Mouse (Mus musculus): ENCODE measurements around the gene Sh2d5. TPM values are rescaled to one million over a fixed set of nuclear protein-coding genes. Genes with fewer than 3 reads are reported as not detected.

Sh2d5 gene
- polyA plus RNA-seq, 1 experiment from 2014 or later: 0.40 TPM

DNA sequence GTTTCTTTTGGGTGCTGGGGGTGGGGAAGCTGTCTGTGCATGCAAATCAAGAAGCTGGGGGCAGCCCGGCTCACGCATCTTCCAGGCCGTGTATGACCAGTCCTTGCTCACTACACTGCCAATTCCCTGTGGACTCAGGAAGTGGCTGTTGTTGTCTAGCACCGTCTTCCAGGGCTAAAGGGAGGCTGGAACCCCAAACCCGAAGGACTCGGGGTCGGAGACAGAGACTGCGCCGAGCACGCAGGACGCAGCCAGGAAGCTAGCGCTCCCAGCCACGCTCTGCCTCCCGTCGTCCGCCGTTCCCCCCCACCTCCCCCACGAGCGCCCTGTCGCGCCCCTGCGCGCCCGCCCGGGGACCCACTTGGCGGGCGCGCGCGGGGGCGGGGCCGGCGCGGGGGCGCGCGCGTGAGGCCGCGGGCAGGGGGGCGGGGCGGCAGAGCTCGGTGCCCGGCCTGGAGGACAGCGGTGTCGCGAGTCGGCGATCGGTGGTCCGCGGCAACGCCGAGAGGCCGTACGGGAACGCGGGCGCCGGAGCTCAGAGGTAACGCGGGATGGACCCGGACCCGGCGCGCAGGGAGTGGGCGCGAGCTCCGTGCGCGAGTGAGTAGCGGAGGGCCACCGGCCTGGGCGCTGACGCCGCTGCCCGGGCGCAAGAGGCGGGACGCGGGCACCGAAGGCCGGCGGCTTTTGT is 33.9 kb upstream of the Sh2d5 start, which contains the start of gene Hp1bp3:
Gene Hp1bp3 (plus strand): TSS at position 97 of the 691 bp plus-strand sequence.
- ATAC-seq (peak; percentile 69), DNase-seq (peak; percentile 89)
- no peaks in the 10 kb centered on the region for H3K9me3 ChIP-seq (ENCODE audit: low read length)
- H3K4me2 ChIP-seq (ENCODE audit: low read depth, low read length): peak within 1 kb of the TSS; percentile 76
- TF ChIP-seq CTCF (IDR thresholded peaks at IDR 0.05; ENCODE audit: low read depth) (no peak), EP300 (IDR thresholded peaks at IDR 0.05; ENCODE audit: low read depth) (no peak)
- 1% methylated on average over 61 of the region's 84 CpGs for WGBS (ENCODE audit: insufficient replicate concordance)
- no peaks in the 10 kb centered on the region for H3K36me3 ChIP-seq (replicated peaks; ENCODE audit: insufficient read depth, low read length)
- H3K27ac ChIP-seq (ENCODE audit: low read depth): peak within 1 kb of the TSS; percentile 99
- H3K4me1 ChIP-seq (ENCODE audit: insufficient read depth): peaks cover 36% of the 10 kb centered on the region
- H3K4me3 ChIP-seq (ENCODE audit: low read depth, low read length): peak within 1 kb of the TSS; percentile 97
- H3K9ac ChIP-seq (replicated peaks): peak within 1 kb of the TSS; percentile 99
- no peaks in the 10 kb centered on the region for H3K27me3 ChIP-seq (ENCODE audit: insufficient read depth, low read length)

DNA sequence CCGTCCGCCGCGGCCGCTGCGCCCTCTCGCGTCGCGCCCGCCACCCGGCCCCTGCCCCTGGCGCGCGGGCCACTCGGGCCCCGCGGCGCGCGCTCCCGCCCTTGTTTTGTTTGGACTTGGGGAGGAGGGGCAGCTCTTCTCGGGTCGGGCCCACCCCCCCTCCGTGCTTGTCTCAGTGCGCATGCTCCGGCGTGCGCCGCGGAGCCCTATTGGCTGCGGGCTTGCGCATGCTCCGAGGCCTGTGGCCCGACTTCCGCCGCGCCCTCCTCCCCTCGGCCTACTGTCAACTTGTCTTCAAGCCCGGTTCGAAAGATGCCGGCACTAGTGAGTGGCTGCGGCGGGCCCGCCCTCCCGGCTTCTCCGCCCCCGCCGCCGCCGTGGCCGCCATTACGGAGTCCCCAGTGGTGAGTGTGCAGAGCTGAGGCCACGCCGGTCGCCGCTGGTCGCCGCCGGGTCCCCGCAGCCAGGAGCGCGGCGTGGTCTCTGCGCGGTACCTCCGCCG is 33.3 kb upstream of the Sh2d5 start:
- H3K4me1 ChIP-seq (ENCODE audit: insufficient read depth): peaks cover 39% of the 10 kb centered on the region
- H3K4me2 ChIP-seq (ENCODE audit: low read depth, low read length): peak overlapping the region; percentile 76
- WGBS (ENCODE audit: insufficient replicate concordance): under 1% methylated on average over 55 of the region's 68 CpGs
- peak overlapping the region; percentile 99 for H3K9ac ChIP-seq (replicated peaks)
- ATAC-seq: peak; percentile 95
- H3K9me3 ChIP-seq (ENCODE audit: low read length): no peaks in the 10 kb centered on the region
- DNase-seq: peak; percentile 98
- H3K36me3 ChIP-seq (replicated peaks; ENCODE audit: insufficient read depth, low read length): peaks cover under 1% of the 10 kb centered on the region; the same call in 1 of the 2 replicates
- H3K4me3 ChIP-seq (ENCODE audit: low read depth, low read length): peak overlapping the region; percentile 97
- H3K27ac ChIP-seq (ENCODE audit: low read depth): peak overlapping the region; percentile 99
- TF ChIP-seq CTCF (IDR thresholded peaks at IDR 0.05; ENCODE audit: low read depth) (no peak), EP300 (IDR thresholded peaks at IDR 0.05; ENCODE audit: low read depth) (no peak)
- H3K27me3 ChIP-seq (ENCODE audit: insufficient read depth, low read length): no peaks in the 10 kb centered on the region

DNA sequence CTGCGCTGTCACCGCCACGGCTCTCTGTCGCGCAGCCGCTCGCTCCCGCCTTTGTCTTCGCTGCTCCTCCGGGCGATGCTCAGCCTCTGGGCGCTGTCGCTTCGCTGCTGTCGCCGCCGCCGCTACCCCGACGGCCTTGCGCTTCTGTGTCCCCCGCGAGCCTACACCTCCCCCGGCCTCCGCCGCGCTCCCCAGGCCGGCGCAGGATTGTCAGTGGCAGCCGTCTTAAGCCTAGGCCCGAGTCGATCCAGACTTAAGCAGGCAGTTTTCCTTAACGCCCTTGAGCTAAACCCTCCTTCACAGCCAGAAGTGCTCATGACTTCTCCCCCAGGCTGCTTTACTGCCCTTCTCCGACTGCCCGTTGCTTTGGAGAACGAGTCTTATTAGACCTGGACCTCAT is 32.8 kb upstream of the Sh2d5 start:
- Histone ChIP-seq H3K9me3 (ENCODE audit: low read length) (no peaks in the 10 kb centered on the region), H3K4me3 (ENCODE audit: low read depth, low read length) (peak overlapping the region; percentile 97), H3K27me3 (ENCODE audit: insufficient read depth, low read length) (no peaks in the 10 kb centered on the region), H3K27ac (ENCODE audit: low read depth) (peak overlapping the region; percentile 99), H3K9ac (replicated peaks) (peak overlapping the region; percentile 99), H3K4me1 (ENCODE audit: insufficient read depth) (peaks cover 39% of the 10 kb centered on the region), H3K36me3 (replicated peaks; ENCODE audit: insufficient read depth, low read length) (peaks cover 6% of the 10 kb centered on the region), H3K4me2 (ENCODE audit: low read depth, low read length) (peak overlapping the region; percentile 76)
- ATAC-seq (peak; percentile 14), DNase-seq (no peak)
- WGBS (ENCODE audit: insufficient replicate concordance): 0% methylated on average over 34 of the region's 36 CpGs
- TF ChIP-seq EP300 (IDR thresholded peaks at IDR 0.05; ENCODE audit: low read depth) (no peak), CTCF (IDR thresholded peaks at IDR 0.05; ENCODE audit: low read depth) (no peak)

DNA sequence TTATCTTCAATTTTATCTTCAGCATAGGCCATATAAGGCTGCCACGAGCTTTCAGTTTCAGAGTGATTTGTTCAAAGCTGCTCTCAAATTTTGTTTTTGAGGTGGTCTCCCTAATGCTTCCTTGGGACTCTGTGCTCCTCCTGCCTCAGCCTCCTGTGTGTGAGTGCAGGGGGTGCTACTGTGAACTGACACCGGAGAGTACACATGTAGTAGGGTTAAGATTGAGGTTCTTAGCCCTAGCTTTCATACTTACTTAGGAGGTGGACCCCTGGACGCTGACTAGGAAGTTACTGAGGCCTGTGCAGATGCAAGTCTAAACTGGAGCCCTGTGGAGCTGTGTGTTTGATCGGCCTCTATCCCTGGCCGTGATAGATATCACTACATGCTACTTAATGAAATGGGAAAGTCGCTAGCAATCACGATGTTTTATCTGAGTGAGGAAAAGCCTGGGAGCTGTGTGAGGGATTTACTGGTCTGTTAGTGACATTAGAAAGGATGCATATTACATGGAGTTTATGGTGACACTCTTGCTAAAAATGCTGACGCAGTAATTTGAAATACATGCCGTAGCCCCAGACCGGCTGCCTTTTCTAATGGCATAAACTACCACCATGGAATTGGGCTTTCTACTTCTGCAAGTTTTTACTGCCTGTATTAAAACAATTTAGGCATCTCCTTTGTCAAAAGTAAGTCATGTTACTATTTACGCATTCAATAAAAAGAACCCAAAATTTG is 32.1 kb upstream of the Sh2d5 start:
- peak overlapping the region; percentile 99 for H3K9ac ChIP-seq (replicated peaks)
- H3K9me3 ChIP-seq (ENCODE audit: low read length): no peaks in the 10 kb centered on the region
- ATAC-seq (no peak), DNase-seq (peak; percentile 20)
- TF ChIP-seq CTCF (IDR thresholded peaks at IDR 0.05; ENCODE audit: low read depth): no peak
- no peak for TF ChIP-seq EP300 (IDR thresholded peaks at IDR 0.05; ENCODE audit: low read depth)
- WGBS (ENCODE audit: insufficient replicate concordance): 39% methylated on average over 11 of the region's 11 CpGs
- peaks cover 12% of the 10 kb centered on the region for H3K36me3 ChIP-seq (replicated peaks; ENCODE audit: insufficient read depth, low read length)
- no peaks in the 10 kb centered on the region for H3K27me3 ChIP-seq (ENCODE audit: insufficient read depth, low read length)
- peak overlapping the region; percentile 97 for H3K4me3 ChIP-seq (ENCODE audit: low read depth, low read length)
- H3K27ac ChIP-seq (ENCODE audit: low read depth): peak overlapping the region; percentile 99
- peaks cover 39% of the 10 kb centered on the region for H3K4me1 ChIP-seq (ENCODE audit: insufficient read depth)
- peak overlapping the region; percentile 76 for H3K4me2 ChIP-seq (ENCODE audit: low read depth, low read length)

DNA sequence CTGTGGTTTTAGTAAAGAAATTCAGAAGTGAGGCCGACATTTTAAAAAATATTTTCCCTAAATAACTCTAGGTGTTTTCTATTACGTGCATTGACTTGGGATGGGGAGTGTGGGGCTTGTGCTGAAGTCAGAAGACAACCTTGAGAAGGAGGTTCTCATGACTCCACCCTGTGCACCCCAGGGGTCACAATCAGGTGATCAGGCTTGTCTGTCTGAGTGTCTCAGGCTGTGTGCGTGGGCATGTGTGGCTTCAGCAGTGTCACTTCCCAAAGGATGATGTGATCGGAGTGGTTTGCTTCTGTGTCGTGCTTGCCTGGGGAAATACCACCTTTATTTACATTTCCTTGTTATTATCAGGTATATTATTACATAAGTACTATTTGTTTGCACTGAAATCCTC is 30.9 kb upstream of the Sh2d5 start:
- TF ChIP-seq EP300 (IDR thresholded peaks at IDR 0.05; ENCODE audit: low read depth): no peak
- Histone ChIP-seq H3K36me3 (replicated peaks; ENCODE audit: insufficient read depth, low read length) (peaks cover 24% of the 10 kb centered on the region), H3K4me1 (ENCODE audit: insufficient read depth) (peaks cover 39% of the 10 kb centered on the region), H3K4me3 (ENCODE audit: low read depth, low read length) (peak overlapping the region; percentile 97; the same call in 1 of the 2 replicates), H3K27me3 (ENCODE audit: insufficient read depth, low read length) (no peaks in the 10 kb centered on the region), H3K27ac (ENCODE audit: low read depth) (peak overlapping the region; percentile 99), H3K9me3 (ENCODE audit: low read length) (no peaks in the 10 kb centered on the region), H3K4me2 (ENCODE audit: low read depth, low read length) (peak overlapping the region; percentile 76), H3K9ac (replicated peaks) (no peak overlapping the region)
- 52% methylated on average over 5 of the region's 5 CpGs for WGBS (ENCODE audit: insufficient replicate concordance)
- ATAC-seq (no peak), DNase-seq (peak; percentile 21)

DNA sequence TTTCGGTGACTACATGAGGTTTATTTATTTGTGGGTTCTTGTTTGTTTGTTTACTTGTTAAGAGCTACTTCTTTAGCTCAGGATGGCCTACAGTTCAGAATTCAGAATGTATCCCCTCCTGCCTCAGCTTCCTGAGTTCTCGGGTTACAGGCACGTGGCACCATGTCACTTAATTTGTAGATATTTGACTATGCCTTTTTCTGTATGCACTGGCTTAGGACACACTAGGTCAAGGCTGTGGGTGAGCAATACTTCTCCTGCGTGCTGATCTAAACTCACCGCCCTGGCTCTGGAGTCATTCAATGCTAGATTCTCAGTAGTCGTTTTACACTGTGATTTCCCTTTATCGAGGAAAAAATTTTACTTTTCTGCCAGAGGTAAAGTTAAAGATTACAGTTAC is 29.4 kb upstream of the Sh2d5 start:
- Histone ChIP-seq H3K4me3 (ENCODE audit: low read depth, low read length) (no peak overlapping the region), H3K4me2 (ENCODE audit: low read depth, low read length) (peak overlapping the region; percentile 10; the same call in 1 of the 2 replicates), H3K9ac (replicated peaks) (no peak overlapping the region), H3K36me3 (replicated peaks; ENCODE audit: insufficient read depth, low read length) (peaks cover 37% of the 10 kb centered on the region), H3K27me3 (ENCODE audit: insufficient read depth, low read length) (no peaks in the 10 kb centered on the region), H3K4me1 (ENCODE audit: insufficient read depth) (peaks cover 36% of the 10 kb centered on the region), H3K27ac (ENCODE audit: low read depth) (no peak overlapping the region), H3K9me3 (ENCODE audit: low read length) (no peaks in the 10 kb centered on the region)
- no peak for TF ChIP-seq EP300 (IDR thresholded peaks at IDR 0.05; ENCODE audit: low read depth)
- TF ChIP-seq CTCF (IDR thresholded peaks at IDR 0.05; ENCODE audit: low read depth): no peak
- no peak for DNase-seq
- ATAC-seq: no peak
- 42% methylated on average over 7 of the region's 7 CpGs for WGBS (ENCODE audit: insufficient replicate concordance)

All from liver, postnatal 0 days (tissue).